Mouse (Mus musculus) left cerebral cortex, adult 8-10 months (tissue): ENCODE measurements around the gene Gfod1. TPM values are rescaled to one million over a fixed set of nuclear protein-coding genes. Genes with fewer than 3 reads are reported as not detected.

Source experiments
- DNase-seq, 2 experiments: peaks; one replicate each; pipeline ENCODE4 v3.0.0; 2022; ENCODE audit warnings: low spot score in 2 of 2
- total RNA-seq, 4 experiments: library from RNA; stranded (reverse); gene quantifications; 2 replicates each; pipeline ENCODE4 v1.2.4; 2022

Gene Gfod1
- total RNA-seq, 4 experiments from 2014 or later = 71.5 to 88.4 (median 78.8) TPM

GRCm38 (mm10) chr13:43203641-43204040 lies 100.3 kb downstream of the Gfod1 start:
- no peak for DNase-seq

GRCm38 (mm10) chr13:43203234-43203633 lies 100.7 kb downstream of the Gfod1 start:
- DNase-seq = no peak

GRCm38 (mm10) chr13:43202351-43202750 lies 101.6 kb downstream of the Gfod1 start:
- DNase-seq = no peak

- peak; percentile 44 to 54 for DNase-seq
Measured at GRCm38 (mm10) chr13:43201033-43201432, 102.9 kb downstream of the Gfod1 start.

GRCm38 (mm10) chr13:43200473-43200872 lies 103.5 kb downstream of the Gfod1 start:
- DNase-seq = no peak

- no peak for DNase-seq
Measured at GRCm38 (mm10) chr13:43199749-43200148, 104.2 kb downstream of the Gfod1 start.

- DNase-seq = no peak
Measured at GRCm38 (mm10) chr13:43199282-43199681, 104.7 kb downstream of the Gfod1 start.

GRCm38 (mm10) chr13:43197187-43197586 lies 106.8 kb downstream of the Gfod1 start:
- DNase-seq = no peak

- DNase-seq = no peak
Measured at GRCm38 (mm10) chr13:43196000-43196399, 108.0 kb downstream of the Gfod1 start.

GRCm38 (mm10) chr13:43193932-43194331 lies 110.0 kb downstream of the Gfod1 start:
- no peak for DNase-seq

GRCm38 (mm10) chr13:43193266-43193665 lies 110.7 kb downstream of the Gfod1 start:
- no peak for DNase-seq

GRCm38 (mm10) chr13:43191741-43192192 lies 112.2 kb downstream of the Gfod1 start:
- peak in 1 of 2 experiments; percentile 70 for DNase-seq

GRCm38 (mm10) chr13:43191290-43191689 lies 112.7 kb downstream of the Gfod1 start:
- DNase-seq = no peak

- no peak for DNase-seq
Measured at GRCm38 (mm10) chr13:43187736-43188135, 116.2 kb downstream of the Gfod1 start.

- no peak for DNase-seq
Measured at GRCm38 (mm10) chr13:43183248-43184055, 120.5 kb downstream of the Gfod1 start.

- DNase-seq = peak; percentile 55 to 75
Measured at GRCm38 (mm10) chr13:43182465-43183201, 121.3 kb downstream of the Gfod1 start.

GRCm38 (mm10) chr13:43181104-43181503 lies 122.9 kb downstream of the Gfod1 start:
- DNase-seq = no peak

- no peak for DNase-seq
Measured at GRCm38 (mm10) chr13:43177317-43177716, 126.7 kb downstream of the Gfod1 start.

GRCm38 (mm10) chr13:43176676-43177075 lies 127.3 kb downstream of the Gfod1 start:
- DNase-seq = no peak

- DNase-seq = peak; percentile 56 to 63
Measured at GRCm38 (mm10) chr13:43173262-43173661, 130.7 kb downstream of the Gfod1 start.

GRCm38 (mm10) chr13:43172036-43172713 lies 131.8 kb downstream of the Gfod1 start:
- no peak for DNase-seq
